Mouse (Mus musculus) G1E (cell line): ENCODE results near the gene Cib3.

ENCODE experiments used
- CTCF ChIP-seq: IDR thresholded peaks from 2 replicates; pipeline ENCODE4 v1.5.1; 2012; ENCODE audit warnings: low read depth, low read length, inconsistent platforms, mixed read lengths
- GATA1 ChIP-seq: IDR thresholded peaks from 2 replicates; pipeline ENCODE4 v1.6.1; 2012; ENCODE audit warnings: borderline replicate concordance, low read length, inconsistent platforms, mixed read lengths
- GATA2 ChIP-seq: IDR thresholded peaks from 2 replicates; pipeline ENCODE4 v1.6.1; 2012; ENCODE audit warnings: low read depth, low read length, inconsistent platforms, borderline replicate concordance
- POLR2AphosphoS5 ChIP-seq: IDR thresholded peaks from 2 replicates; pipeline ENCODE4 v1.6.1; 2012; ENCODE audit warnings: low read depth, low read length, inconsistent platforms; ENCODE audit not compliant: insufficient replicate concordance
- TAL1 ChIP-seq: conservative IDR thresholded peaks from 2 replicates; pipeline ENCODE4 v1.6.1; 2012; ENCODE audit warnings: low read depth, low read length, inconsistent platforms, mixed read lengths

GRCm38 (mm10) chr8:72220758-72221157, 8.1 kb upstream of the Cib3 start:
- TF ChIP-seq CTCF: no peak; the same call in 1 of the 2 replicates
- no peak for TF ChIP-seq TAL1
- TF ChIP-seq GATA1: no peak
- no peak for TF ChIP-seq POLR2AphosphoS5
- TF ChIP-seq GATA2: no peak
